Mouse (Mus musculus): ENCODE data around the gene Wnt5b. TPM values are rescaled to one million over a fixed set of nuclear protein-coding genes. Genes with fewer than 3 reads are reported as not detected.
"Not testable (repeated sequence)": the region's sequence is repeated elsewhere in the genome, so short reads cannot be mapped to it uniquely, and the experiment has no call there.

Gene Wnt5b
- total and polyA plus RNA-seq, 3 experiments = 0.03 TPM; not detected in 2

DNA sequence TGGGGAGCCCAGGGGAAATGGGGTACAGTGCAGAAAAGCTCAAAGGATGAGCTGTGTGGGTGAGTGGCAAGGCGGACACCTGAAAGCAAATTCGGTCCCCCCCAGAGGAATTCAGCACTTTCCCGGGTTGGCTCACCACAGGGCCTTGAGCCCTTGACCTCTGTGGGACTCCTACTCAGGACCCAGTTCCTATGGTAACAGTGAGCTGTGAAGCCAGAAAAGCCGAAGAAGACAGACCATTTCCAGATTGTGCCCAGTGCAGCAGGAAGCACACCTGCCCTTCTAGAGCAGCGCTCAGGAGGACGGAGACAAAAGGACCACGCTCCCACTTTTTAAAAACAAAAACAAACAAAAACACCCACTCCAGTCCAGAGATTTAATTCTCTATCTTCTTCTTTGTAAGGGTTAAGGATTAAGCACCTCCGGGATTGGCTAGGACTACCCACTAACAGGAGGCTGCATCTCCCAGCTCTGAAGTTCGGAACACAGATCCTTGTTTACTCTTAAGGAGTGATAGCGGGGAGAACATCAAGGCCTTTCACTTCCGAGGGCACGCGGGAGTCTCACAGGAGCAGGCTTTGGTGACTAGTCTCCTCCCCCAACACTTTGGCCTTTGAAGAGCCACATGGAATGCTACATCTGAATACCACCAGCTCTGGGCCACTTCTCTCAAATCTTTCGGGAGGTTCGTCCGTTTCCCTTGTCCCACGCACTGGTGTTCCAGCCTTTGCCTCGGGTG, 95.7 kb downstream of the Wnt5b start:
- no peaks in the 10 kb centered on the region for H3K36me3 ChIP-seq (replicated peaks)
- no peak overlapping the region for H3K4me3 ChIP-seq (ENCODE audit: low read depth, low read length)
- peaks cover 69% of the 10 kb centered on the region for H3K27me3 ChIP-seq (ENCODE audit: insufficient read depth, low read length)

DNA sequence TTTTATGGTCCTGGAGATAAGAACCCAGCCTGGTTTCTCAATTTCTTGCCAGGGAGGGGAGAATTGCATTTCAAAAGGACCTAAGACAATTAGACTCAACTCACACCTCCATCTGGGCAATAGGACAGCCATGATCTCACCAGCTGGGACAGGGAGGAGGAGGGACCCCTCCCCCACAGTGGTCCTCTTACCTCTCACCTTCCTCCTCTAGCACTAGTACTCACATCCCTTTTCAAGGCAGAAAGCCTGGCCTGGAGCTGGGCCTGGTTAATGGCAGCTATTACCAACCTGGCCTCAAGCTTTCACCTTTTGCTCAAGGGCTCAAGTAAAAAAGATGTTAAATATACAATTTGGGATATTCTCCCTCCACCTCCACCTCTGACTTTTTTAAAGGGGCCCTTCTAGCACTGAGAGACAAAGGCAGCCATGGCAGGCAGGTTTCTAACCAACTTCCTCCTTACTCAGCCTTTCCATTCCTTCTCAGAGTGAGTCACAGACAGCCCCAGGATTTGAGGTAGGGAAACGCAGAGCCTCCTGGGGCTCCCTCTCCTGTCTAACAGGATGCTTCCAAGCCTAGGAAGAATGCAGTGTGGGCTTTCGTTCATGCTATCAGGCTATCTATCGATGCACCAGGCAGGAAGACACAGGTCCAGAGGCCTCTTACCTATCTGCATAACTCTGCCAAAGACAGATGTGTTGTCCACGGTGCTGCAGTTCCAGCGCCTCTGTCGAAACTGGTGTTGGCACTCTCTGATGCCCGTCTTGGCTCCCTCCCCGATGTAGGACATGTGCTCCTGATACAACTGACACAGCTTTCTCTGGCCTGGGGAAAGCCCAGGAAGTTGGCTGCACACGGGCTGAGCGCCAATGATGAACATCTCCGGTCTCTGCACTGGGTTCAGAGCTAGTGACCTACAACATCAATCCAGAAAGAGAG, 98.2 kb downstream of the Wnt5b start:
- DNase-seq (ENCODE audit: low spot score) (no peak), ATAC-seq (ENCODE audit: extremely low read depth, insufficient number of reproducible peaks, low FRiP score, poor library complexity, severe bottlenecking) (no peak)
- no peaks in the 10 kb centered on the region for H3K36me3 ChIP-seq (replicated peaks)
- no peak overlapping the region for H3K4me3 ChIP-seq (ENCODE audit: low read depth, low read length)
- H3K4me1 ChIP-seq (ENCODE audit: insufficient read depth, low read depth, low read length) = no peaks in the 10 kb centered on the region; the same call in 1 of the 2 replicates
- TF ChIP-seq TAL1 (conservative IDR thresholded peaks at IDR 0.05; ENCODE audit: low read depth, low read length) = no peak
- TF ChIP-seq CTCF (IDR thresholded peaks at IDR 0.05; ENCODE audit: low read depth, low read length) = no peak
- TF ChIP-seq GATA1 (IDR thresholded peaks at IDR 0.05; ENCODE audit: borderline replicate concordance, low read length) = no peak
- TF ChIP-seq POLR2AphosphoS5 (IDR thresholded peaks at IDR 0.05; ENCODE audit: insufficient replicate concordance, low read depth, low read length) = no peak
- no peak for TF ChIP-seq GATA2 (IDR thresholded peaks at IDR 0.05; ENCODE audit: borderline replicate concordance, low read depth, low read length)
- peaks cover 53% of the 10 kb centered on the region for H3K27me3 ChIP-seq (ENCODE audit: insufficient read depth, low read length)
- H3K9me3 ChIP-seq (replicated peaks) = no peaks in the 10 kb centered on the region

More for the DNA sequence above, 95.7 kb downstream of the Wnt5b start:
- DNase-seq (ENCODE audit: low spot score) = no peak
- TF ChIP-seq CTCF (IDR thresholded peaks at IDR 0.05; ENCODE audit: low read depth, low read length) = no peak
- no peak for TF ChIP-seq POLR2AphosphoS5 (IDR thresholded peaks at IDR 0.05; ENCODE audit: insufficient replicate concordance, low read depth, low read length)
- no peak for TF ChIP-seq GATA1 (IDR thresholded peaks at IDR 0.05; ENCODE audit: borderline replicate concordance, low read length)
- no peak for TF ChIP-seq GATA2 (IDR thresholded peaks at IDR 0.05; ENCODE audit: borderline replicate concordance, low read depth, low read length)
- TF ChIP-seq TAL1 (conservative IDR thresholded peaks at IDR 0.05; ENCODE audit: low read depth, low read length) = no peak
- Histone ChIP-seq H3K4me1 (ENCODE audit: insufficient read depth, low read depth, low read length) (no peaks in the 10 kb centered on the region; the same call in 1 of the 2 replicates), H3K9me3 (replicated peaks) (no peaks in the 10 kb centered on the region)
- ATAC-seq (ENCODE audit: extremely low read depth, insufficient number of reproducible peaks, low FRiP score, poor library complexity, severe bottlenecking) = no peak

DNA sequence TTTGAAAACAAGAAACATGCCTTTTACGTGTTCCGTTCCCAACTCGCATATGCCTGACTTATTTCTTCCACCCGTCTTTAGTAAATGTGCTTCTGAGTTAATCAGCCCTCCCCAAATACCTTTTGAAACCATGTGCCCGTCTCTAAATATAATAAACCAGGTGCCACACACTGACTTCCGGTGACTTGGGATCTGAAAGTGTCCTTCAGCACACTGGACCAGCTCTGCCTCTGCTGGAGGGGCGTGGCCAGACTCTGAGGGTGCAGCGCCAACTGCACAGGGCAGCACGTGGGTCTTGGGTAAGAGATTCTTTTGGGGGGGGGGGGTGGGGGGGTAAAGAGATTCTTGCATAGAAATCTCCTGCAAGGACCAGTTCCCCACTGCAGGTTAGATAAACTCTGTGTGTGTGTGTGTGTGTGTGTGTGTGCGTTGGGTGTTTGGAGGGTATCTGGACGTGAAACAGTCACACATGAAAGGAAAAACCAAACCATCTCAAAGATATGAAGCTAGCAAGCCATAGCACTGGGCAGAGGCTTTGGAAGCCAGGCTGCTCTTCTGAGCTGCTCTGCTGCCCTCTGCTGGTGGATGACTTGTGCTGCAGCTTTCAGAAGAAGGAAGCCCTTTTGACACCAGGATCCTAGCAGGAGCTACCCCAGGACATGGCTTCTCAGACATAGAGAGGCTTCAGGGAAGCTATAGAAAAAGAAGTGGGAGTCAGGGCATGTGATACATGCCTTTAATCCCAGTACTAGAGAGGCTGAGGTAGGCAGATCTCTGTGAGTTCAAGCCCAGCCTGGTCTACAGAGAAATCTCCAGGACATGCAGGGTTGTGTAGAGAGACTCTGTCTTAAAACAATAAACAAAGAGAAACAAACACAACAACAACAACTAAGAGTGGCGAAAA, 100.2 kb downstream of the Wnt5b start:
- H3K4me3 ChIP-seq (ENCODE audit: low read depth, low read length) = no peak overlapping the region
- peak; percentile 60 for DNase-seq (ENCODE audit: low spot score)
- peak; percentile 63 for ATAC-seq (ENCODE audit: extremely low read depth, insufficient number of reproducible peaks, low FRiP score, poor library complexity, severe bottlenecking)
- TF ChIP-seq GATA2 (IDR thresholded peaks at IDR 0.05; ENCODE audit: borderline replicate concordance, low read depth, low read length) (no peak), CTCF (IDR thresholded peaks at IDR 0.05; ENCODE audit: low read depth, low read length) (peak; percentile 88)
- H3K36me3 ChIP-seq (replicated peaks) = no peaks in the 10 kb centered on the region
- H3K9me3 ChIP-seq (replicated peaks) = no peaks in the 10 kb centered on the region
- H3K4me1 ChIP-seq (ENCODE audit: insufficient read depth, low read depth, low read length) = no peaks in the 10 kb centered on the region; the same call in 1 of the 2 replicates
- peaks cover 47% of the 10 kb centered on the region for H3K27me3 ChIP-seq (ENCODE audit: insufficient read depth, low read length)

DNA sequence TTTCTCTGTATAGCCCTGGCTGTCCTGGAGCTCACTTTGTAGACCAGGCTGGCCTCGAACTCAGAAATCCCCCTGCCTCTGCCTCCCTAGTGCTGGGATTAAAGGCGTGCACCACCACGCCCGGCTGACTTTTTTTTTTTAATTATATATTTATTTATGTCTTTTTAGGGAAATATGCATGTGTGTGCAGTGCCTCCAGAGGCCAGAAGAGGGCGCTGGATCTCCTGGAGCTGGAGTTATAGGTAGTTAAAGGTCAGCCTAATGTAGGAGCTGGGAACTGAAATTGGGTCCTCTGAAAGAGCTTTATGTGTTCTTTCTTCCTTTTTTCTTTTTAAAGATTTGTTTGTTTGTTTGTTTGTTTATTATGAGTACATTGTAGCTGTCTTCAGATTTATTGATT, 101.4 kb downstream of the Wnt5b start:
- H3K4me3 ChIP-seq (ENCODE audit: low read depth, low read length); DNase-seq (ENCODE audit: low spot score); H3K9me3 ChIP-seq (replicated peaks); H3K4me1 ChIP-seq (ENCODE audit: insufficient read depth, low read depth, low read length); H3K36me3 ChIP-seq (replicated peaks); ATAC-seq (ENCODE audit: extremely low read depth, insufficient number of reproducible peaks, low FRiP score, poor library complexity, severe bottlenecking): not testable (repeated sequence)
- peaks cover 39% of the 10 kb centered on the region for H3K27me3 ChIP-seq (ENCODE audit: insufficient read depth, low read length)

DNA sequence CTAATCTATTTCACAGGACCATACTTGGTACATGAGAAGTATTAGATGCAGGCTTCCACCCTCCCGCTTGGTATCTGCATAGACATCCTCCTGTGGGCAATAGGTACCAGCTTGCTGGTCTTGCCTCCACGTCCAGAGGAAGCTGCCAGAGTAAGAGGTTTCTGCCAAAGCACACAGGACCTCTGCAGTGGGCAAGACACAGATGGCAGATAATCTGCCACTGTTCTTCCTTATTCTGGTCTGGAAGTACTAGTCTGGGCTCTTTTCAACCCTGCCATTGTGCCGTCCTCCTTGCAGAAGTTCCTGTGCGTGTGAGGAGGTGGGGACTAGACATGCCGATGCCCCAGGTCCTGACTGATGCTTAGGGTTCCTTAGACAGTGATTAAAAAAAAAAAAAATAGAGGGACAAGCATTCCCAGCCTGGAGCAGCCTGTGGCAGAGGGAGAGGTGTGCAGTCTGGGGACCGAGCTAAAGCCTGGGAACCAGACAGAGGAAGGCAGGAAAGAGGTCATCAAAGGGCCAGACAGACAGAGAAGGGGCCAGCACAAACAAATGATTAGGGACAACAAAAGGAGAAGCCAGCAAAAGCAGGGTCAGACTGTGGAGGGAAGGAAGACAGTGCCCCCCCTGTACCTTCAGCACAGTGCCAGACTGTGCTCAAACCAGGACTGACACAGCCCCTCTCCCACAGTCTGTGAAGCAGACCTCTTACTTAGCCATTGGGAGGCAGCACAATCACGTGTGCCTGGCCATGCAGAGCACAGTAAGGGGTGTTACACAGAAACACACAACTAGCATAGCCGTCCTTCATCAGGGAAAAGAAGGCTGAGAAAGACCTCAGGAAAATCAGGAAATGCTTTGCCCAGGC, 106.0 kb downstream of the Wnt5b start:
- Histone ChIP-seq H3K4me3 (ENCODE audit: low read depth, low read length) (no peak overlapping the region), H3K9me3 (replicated peaks) (no peaks in the 10 kb centered on the region), H3K4me1 (ENCODE audit: insufficient read depth, low read depth, low read length) (no peaks in the 10 kb centered on the region), H3K27me3 (ENCODE audit: insufficient read depth, low read length) (peaks cover 27% of the 10 kb centered on the region), H3K36me3 (replicated peaks) (no peaks in the 10 kb centered on the region)
- no peak for DNase-seq (ENCODE audit: low spot score)
- no peak for ATAC-seq (ENCODE audit: extremely low read depth, insufficient number of reproducible peaks, low FRiP score, poor library complexity, severe bottlenecking)
- TF ChIP-seq TAL1 (conservative IDR thresholded peaks at IDR 0.05; ENCODE audit: low read depth, low read length) (no peak), GATA2 (IDR thresholded peaks at IDR 0.05; ENCODE audit: borderline replicate concordance, low read depth, low read length) (no peak), POLR2AphosphoS5 (IDR thresholded peaks at IDR 0.05; ENCODE audit: insufficient replicate concordance, low read depth, low read length) (no peak), GATA1 (IDR thresholded peaks at IDR 0.05; ENCODE audit: borderline replicate concordance, low read length) (no peak), CTCF (IDR thresholded peaks at IDR 0.05; ENCODE audit: low read depth, low read length) (no peak)

All from G1E (cell line).